Mouse (Mus musculus): Measurements from ENCODE around the gene Abi3bp. TPM values are rescaled to one million over a fixed set of nuclear protein-coding genes. Genes with fewer than 3 reads are reported as not detected.

Abi3bp gene
- total RNA-seq (2015) (0.27 and 0.89 TPM in 2 replicates), total RNA-seq (2017) (0.07 and 0.65 TPM in 2 replicates)

DNA sequence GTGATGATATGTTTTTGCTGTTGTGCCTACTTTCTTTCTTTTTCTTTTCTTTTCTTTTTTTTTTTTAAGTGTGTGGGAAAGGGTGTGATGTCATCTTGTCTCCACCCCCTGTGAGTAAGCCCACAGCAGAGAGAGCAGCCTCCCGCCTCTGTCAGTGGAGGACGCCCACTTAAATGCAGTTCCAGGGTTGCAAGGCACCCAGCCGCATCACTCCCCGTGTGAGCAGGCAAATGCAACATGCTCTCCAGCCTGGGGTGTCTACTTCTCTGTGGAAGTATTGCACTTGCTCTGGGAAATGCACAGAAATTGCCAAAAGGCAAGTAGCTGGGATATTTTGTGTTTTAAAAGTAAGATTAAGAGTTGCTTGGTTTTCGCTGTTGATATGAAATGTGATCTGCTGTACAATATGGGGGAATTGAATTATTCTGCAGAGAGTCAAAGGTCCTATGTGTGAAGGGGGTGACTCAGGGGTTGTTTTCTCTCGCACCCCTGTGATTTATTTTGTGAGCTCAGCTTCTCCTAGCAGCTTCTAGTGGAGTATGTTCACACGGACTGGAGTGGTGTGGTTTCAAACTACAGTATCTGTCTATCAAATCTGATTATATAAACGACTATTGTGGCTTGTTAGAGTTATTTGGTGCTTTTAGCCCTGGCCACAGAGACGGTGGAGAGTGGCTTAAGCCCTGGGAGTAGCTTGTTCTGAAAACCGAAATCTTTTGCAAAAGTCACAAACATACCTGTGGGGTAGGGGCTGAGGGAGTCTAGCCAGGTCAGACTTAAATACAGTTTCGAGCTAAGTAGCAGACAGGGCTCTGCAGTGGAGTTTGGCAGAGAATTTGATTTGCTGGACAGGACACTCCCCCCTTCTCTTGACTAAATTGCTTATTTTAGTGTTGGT lies at the start of gene Abi3bp:
Abi3bp (plus strand) TSS at position 202 of the 898 bp plus-strand sequence.
- ATAC-seq (ENCODE audit: poor library complexity, severe bottlenecking) = no peak

DNA sequence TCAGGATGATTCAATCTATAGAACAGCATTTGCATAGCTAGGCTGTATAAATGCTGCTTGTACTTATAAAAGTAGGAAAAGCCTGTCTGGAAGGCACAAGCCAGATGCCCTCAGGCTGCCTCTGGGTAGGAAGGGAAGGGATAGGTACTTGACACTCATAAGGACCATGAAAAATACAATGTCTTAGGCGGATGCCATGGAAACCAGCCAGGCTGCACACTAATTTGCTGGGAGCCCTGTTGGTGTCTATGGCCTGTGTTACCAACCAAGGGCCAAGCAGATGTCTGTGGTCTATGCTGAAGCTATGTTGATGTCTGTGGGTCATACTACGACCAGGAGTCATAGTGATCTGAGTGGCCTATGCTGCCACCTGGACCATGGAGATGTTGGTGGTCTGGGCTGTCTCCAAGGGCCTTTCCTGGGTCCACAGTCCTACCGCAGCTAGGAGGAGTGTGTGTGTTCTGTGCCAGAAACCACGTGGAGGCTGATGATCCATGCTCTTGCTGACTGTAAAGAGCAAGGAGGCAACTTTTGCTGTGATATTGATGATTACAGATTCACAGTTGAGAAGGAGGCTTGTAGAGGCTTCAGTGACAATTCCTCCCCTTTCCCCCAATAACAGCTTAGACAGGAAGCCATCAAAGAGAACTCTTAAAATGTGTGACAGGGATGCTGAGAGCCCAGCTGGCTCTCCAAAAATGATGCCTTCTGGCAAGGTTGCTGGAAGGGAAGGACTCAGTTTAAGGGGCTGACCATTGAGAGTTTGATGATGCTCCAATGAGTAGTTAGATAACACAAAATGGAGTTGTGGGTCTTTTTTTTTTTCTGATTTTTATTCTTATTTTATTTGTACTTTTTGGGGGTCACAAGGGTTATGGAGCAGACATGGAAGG lies 42.1 kb upstream of the Abi3bp start:
- no peak for ATAC-seq (ENCODE audit: poor library complexity, severe bottlenecking)

DNA sequence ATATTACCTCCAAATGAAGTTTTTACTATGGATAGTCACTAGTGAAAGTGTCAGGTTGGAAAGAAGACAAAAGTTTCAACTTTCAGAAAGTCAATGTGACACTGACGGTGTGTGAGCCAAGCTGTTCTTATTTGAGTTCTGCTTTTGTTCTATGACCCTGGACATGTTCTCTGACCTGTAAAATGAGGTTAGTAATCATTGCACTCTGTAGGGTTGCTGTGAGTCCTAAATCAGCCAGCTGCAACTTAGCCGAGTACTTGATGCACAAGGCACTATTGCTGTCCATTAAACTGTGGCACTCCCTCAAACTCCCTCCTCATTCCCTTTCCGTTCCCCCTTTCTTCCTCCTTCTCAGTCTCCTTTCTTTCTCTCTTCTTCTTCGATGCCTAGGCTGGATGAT lies 37.4 kb upstream of the Abi3bp start:
- no peak for ATAC-seq (ENCODE audit: poor library complexity, severe bottlenecking)

GRCm38 (mm10) chr16:56441113-56441512 lies 36.6 kb upstream of the Abi3bp start:
- ATAC-seq (ENCODE audit: poor library complexity, severe bottlenecking) = no peak

GRCm38 (mm10) chr16:56441658-56442344 lies 35.9 kb upstream of the Abi3bp start:
- no peak for ATAC-seq (ENCODE audit: poor library complexity, severe bottlenecking)

GRCm38 (mm10) chr16:56451482-56451881 lies 26.2 kb upstream of the Abi3bp start:
- no peak for ATAC-seq (ENCODE audit: poor library complexity, severe bottlenecking)

GRCm38 (mm10) chr16:56451923-56452322 lies 25.8 kb upstream of the Abi3bp start:
- ATAC-seq (ENCODE audit: poor library complexity, severe bottlenecking) = no peak

DNA sequence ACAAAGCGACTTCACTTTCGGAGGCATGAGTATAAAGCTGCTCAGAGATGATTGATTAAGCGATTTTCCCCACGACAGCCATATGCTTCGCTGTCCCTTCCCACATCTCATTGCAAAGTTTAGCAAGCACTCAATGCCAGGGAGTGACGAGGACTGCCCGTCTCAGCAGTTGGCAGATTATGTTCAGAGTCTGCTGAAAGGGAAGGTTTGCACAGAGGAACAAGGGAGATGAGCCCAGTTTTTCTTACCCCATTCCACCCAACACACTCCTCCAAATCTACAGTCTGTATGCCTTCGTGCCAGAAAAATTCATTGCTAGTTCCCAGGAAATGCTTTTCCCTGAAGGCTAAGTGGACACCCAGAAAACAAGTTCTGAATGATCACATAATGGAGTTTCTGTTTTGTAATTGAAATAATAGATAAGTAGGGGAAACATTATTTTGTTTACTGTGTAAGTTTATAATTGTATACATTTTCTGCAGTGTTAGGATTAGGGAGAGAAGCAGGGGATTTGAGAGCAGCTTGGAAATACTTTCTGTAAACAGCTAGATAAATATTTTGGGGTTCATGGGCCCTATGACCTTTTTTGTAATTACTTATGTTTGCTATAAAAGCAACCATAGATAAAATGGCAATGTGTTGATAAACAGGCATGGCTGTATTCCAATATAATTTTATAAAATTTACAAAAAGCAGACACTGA lies 19.5 kb upstream of the Abi3bp start:
- no peak for ATAC-seq (ENCODE audit: poor library complexity, severe bottlenecking)

GRCm38 (mm10) chr16:56473160-56473559 lies 4.5 kb upstream of the Abi3bp start:
- no peak for ATAC-seq (ENCODE audit: poor library complexity, severe bottlenecking)

DNA sequence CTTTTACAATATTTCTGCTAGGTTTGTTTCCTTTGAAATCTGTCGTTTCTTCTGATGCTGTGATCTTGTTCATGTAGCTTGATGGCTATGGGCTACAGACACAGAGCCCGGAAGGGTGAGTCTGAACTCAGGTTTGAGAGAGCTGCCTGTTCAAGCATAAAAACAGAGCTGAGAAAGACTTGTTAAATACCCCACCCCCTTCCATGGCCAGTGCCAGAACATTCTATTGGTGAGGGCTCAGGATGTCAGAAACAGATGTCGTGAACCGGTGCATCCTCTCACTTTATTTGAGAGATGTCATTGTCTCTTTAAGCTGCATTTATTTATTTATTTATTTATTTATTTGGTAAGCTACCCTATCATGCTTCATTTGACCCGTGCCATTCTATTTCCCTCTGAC lies 2.0 kb upstream of the Abi3bp start:
- no peak for ATAC-seq (ENCODE audit: poor library complexity, severe bottlenecking)

- no peak for ATAC-seq (ENCODE audit: poor library complexity, severe bottlenecking)
Observed at GRCm38 (mm10) chr16:56478575-56479191, 1.0 kb downstream of the Abi3bp start.

DNA sequence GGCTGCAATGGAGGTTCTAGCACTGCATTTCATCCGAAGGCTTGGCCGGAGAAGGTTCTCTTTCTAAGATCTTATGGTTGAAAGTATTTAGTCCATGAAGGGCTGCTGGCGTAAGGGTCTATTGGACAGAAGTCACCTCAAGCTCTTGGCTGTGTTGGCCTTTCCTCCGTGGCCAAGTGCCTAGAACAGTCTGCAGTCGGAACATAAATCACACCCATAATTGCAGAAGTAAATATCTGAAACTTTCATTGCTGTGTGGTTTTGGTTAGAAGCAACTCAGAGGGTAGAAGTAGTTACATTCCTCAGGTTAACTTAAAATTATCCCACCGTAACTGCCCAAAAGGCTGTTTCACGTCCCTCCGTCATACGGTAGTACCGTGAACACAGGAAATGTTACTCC lies 5.8 kb downstream of the Abi3bp start:
- no peak for ATAC-seq (ENCODE audit: poor library complexity, severe bottlenecking)

- no peak for ATAC-seq (ENCODE audit: poor library complexity, severe bottlenecking)
Observed at GRCm38 (mm10) chr16:56486461-56486860, 8.8 kb downstream of the Abi3bp start.

- ATAC-seq (ENCODE audit: poor library complexity, severe bottlenecking) = no peak
Observed at GRCm38 (mm10) chr16:56490861-56491260, 13.2 kb downstream of the Abi3bp start.

- no peak for ATAC-seq (ENCODE audit: poor library complexity, severe bottlenecking)
Observed at GRCm38 (mm10) chr16:56495266-56495665, 17.6 kb downstream of the Abi3bp start.

DNA sequence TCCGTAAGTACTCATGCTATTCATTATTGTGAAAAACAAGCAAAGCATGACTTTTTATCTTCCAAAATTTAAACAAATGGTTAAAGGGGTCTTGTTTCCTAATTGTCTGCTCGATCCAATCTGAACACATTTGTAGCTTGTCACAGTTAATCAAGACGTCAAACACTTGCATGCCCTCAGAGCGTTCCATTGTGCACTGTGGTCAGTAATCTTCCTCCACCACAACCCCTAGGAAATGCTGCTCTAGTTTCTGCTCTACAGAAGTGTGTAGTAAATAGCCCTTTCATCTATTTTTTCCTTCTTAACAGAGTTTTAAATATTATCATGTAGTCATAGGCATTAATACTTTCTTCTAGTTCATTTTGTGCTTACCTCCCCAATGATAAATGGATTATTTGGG lies 19.1 kb downstream of the Abi3bp start:
- ATAC-seq (ENCODE audit: poor library complexity, severe bottlenecking) = no peak

GRCm38 (mm10) chr16:56498680-56499079 lies 21.0 kb downstream of the Abi3bp start:
- no peak for ATAC-seq (ENCODE audit: poor library complexity, severe bottlenecking)

- no peak for ATAC-seq (ENCODE audit: poor library complexity, severe bottlenecking)
Observed at GRCm38 (mm10) chr16:56500441-56500840, 22.8 kb downstream of the Abi3bp start.

GRCm38 (mm10) chr16:56501101-56501500 lies 23.4 kb downstream of the Abi3bp start:
- no peak for ATAC-seq (ENCODE audit: poor library complexity, severe bottlenecking)

- ATAC-seq (ENCODE audit: poor library complexity, severe bottlenecking) = no peak
Observed at GRCm38 (mm10) chr16:56501513-56501912, 23.8 kb downstream of the Abi3bp start.

All from megakaryocyte, adult 5-6 weeks (primary cell).